Mouse (Mus musculus): Measurements from ENCODE around the gene Ercc6. TPM values are rescaled to one million over a fixed set of nuclear protein-coding genes. Genes with fewer than 3 reads are reported as not detected.

Ercc6 gene
- total RNA-seq (2023) = 57.5 to 68.1 TPM (median 60.7 TPM) in 4 replicates

GRCm38 (mm10) chr14:32513336-32514032, at the start of gene Ercc6:
Ercc6 (plus strand) TSS chr14:32513521.

GRCm38 (mm10) chr14:32464601-32465505, 48.5 kb upstream of the Ercc6 start, which contains the start of gene Slc18a3:
Slc18a3 (minus strand) TSS chr14:32464850.

GRCm38 (mm10) chr14:32465889-32466288, 47.4 kb upstream of the Ercc6 start, which contains the start of gene Chat:
Chat (minus strand) TSS chr14:32465989.

GRCm38 (mm10) chr14:32599290-32600041, 86.1 kb downstream of the Ercc6 start, which contains the start of gene Prrxl1:
Prrxl1 (plus strand) TSS chr14:32599407.

Other genes starting within 250 kb of the Ercc6 start
- 0.53 TPM in 1 of 4 replicates, not detected in the others for gene Ogdhl, start 191.5 kb upstream of the Ercc6 start, total RNA-seq (2023)
- gene 1700024G13Rik, start 125.1 kb upstream of the Ercc6 start, total RNA-seq (2023) = not detected in 4 replicates
- gene Slc18a3, start 48.7 kb upstream of the Ercc6 start, total RNA-seq (2023) = not detected in 4 replicates
- not detected in 4 replicates for gene Chat, start 47.5 kb upstream of the Ercc6 start, total RNA-seq (2023)
- not detected in 4 replicates for gene Prrxl1, start 85.9 kb downstream of the Ercc6 start, total RNA-seq (2023)
- 0.36 to 0.60 TPM (median 0.55 TPM) in 4 replicates for gene 3425401B19Rik, start 171.8 kb downstream of the Ercc6 start, total RNA-seq (2023)